Mouse (Mus musculus) bone marrow, adult 2 months (tissue): ENCODE data around the gene Arfgef3.

Experiments
- CTCF ChIP-seq: fragments of 200-500 bp; IDR thresholded peaks from 2 replicates; pipeline ENCODE4 v1.5.1; 2011; ENCODE audit warnings: low read length, control low read depth; ENCODE audit not compliant: control insufficient read depth, insufficient read depth
- POLR2A ChIP-seq: fragments of 200-500 bp; IDR thresholded peaks from 2 replicates; pipeline ENCODE4 v1.6.1; 2011; ENCODE audit warnings: low read depth, mild to moderate bottlenecking, control low read depth, low read length, borderline replicate concordance; ENCODE audit not compliant: control insufficient read depth

GRCm38 (mm10) chr10:18743286-18744142, at the start of gene Arfgef3:
- TF ChIP-seq POLR2A (no peak), CTCF (no peak)
